Comparison of ENCODE assay signal across 27 mouse cellular contexts in genomic region chr9:78474270-78474669, GRCm38 (mm10). TPM values are rescaled to one million over a fixed set of nuclear protein-coding genes. Genes with fewer than 3 reads are reported as not detected.
DNase-seq lines count a peak whose midpoint lies in the region; ATAC-seq and TF ChIP-seq lines count a peak whose summit lies in the region.
"Had no signal": no experiment of that assay in that cellular context is flagged by ENCODE, and none has a peak within 500 bp of the region (broad histone marks: within the 10 kb centered on the region; RNA-seq: fewer than 3 reads in every experiment).

No protein-coding gene starts in this region.

- peaks cover 52% of the 10 kb centered on the region for H3K36me3 ChIP-seq in myocyte (ENCODE audit: control insufficient read depth, insufficient read depth)
- H3K36me3 ChIP-seq in hindbrain, postnatal 0 days (ENCODE audit: insufficient read depth, low read length), result peaks cover 34% of the 10 kb centered on the region

- 80% methylated on average over 2 of the region's 2 CpGs for WGBS in hindbrain, postnatal 0 days

- H3ac ChIP-seq in myocyte (ENCODE audit: control insufficient read depth, insufficient read length), result no peak overlapping the region

- no peaks in the 10 kb centered on the region for H3K9me3 ChIP-seq in hindbrain, postnatal 0 days (ENCODE audit: low read length)
- H3K9me3 ChIP-seq: hindbrain, embryonic 10.5 days; hindbrain, embryonic 15.5 days; limb, embryonic 12.5 days; megakaryocyte, embryonic 14.5 days; midbrain, embryonic 13.5 days; neural tube, embryonic 15.5 days; stomach, embryonic 15.5 days had no signal

- H3K27ac ChIP-seq in hindbrain, postnatal 0 days, result no peak overlapping the region
- H3K27ac ChIP-seq: gastrocnemius, adult 2 months; hindbrain, embryonic 10.5 days; hindbrain, embryonic 15.5 days; kidney, postnatal 0 days; midbrain, embryonic 13.5 days; neural tube, embryonic 15.5 days; stomach, embryonic 15.5 days had no signal

- no peak overlapping the region for H3K9ac ChIP-seq in hindbrain, postnatal 0 days (replicated peaks; ENCODE audit: low read length)
- H3K9ac ChIP-seq: hindbrain, embryonic 15.5 days; limb, embryonic 12.5 days; liver, postnatal 0 days; midbrain, embryonic 13.5 days; neural tube, embryonic 15.5 days; stomach, embryonic 15.5 days had no signal

- TF ChIP-seq POLR2A in myocyte (IDR thresholded peaks at IDR 0.05; ENCODE audit: insufficient read length, low read depth), result no peak

- H3K4me3 ChIP-seq in myocyte, result no peak overlapping the region
- no peak overlapping the region for H3K4me3 ChIP-seq in hindbrain, postnatal 0 days (ENCODE audit: low read length)
- H3K4me3 ChIP-seq: gastrocnemius, adult 2 months; hindbrain, embryonic 10.5 days; hindbrain, embryonic 15.5 days; limb, embryonic 12.5 days; megakaryocyte, embryonic 14.5 days; midbrain, embryonic 13.5 days; neural tube, embryonic 15.5 days; stomach, embryonic 15.5 days had no signal

- no peak overlapping the region for H3K4me2 ChIP-seq in myocyte (ENCODE audit: low read depth)
- no peak overlapping the region for H3K4me2 ChIP-seq in hindbrain, postnatal 0 days (ENCODE audit: low read depth, low read length)
- H3K4me2 ChIP-seq: hindbrain, embryonic 15.5 days; limb, embryonic 12.5 days; midbrain, embryonic 13.5 days; neural tube, embryonic 15.5 days; stomach, embryonic 15.5 days had no signal

- DNase-seq in 3134 (ENCODE audit: extremely low read depth, insufficient read length, low spot score), result peak; percentile 11
- peak; percentile 18 for DNase-seq in 3T3-L1 (ENCODE audit: low read depth, low spot score)
- peak; percentile 78 for DNase-seq in R1 (ENCODE audit: low read depth, low spot score)
- no peak for DNase-seq in ovary, adult 18-20 months (ENCODE audit: low spot score)
- DNase-seq in hindbrain, postnatal 0 days (ENCODE audit: low spot score), result no peak
- DNase-seq: adrenal gland, postnatal 14 days; cerebellum, adult 11 months; cerebellum, adult 9-10 months; cerebellum, postnatal 36 days; gastrocnemius, adult 2 months; gastrocnemius, postnatal 36 days; heart, postnatal 14 days; kidney, adult 18-20 months; kidney, postnatal 4 days; liver, postnatal 0 days; lung, postnatal 4 days had no signal

- no peak for TF ChIP-seq CTCF in hindbrain, postnatal 0 days (IDR thresholded peaks at IDR 0.05; ENCODE audit: low read depth)

- no peaks in the 10 kb centered on the region for H3K27me3 ChIP-seq in myocyte (ENCODE audit: control insufficient read depth, insufficient read depth, insufficient read length)
- H3K27me3 ChIP-seq in hindbrain, postnatal 0 days (ENCODE audit: insufficient read depth, low read length), result no peaks in the 10 kb centered on the region
- H3K27me3 ChIP-seq: hindbrain, embryonic 15.5 days; limb, embryonic 12.5 days; megakaryocyte, embryonic 14.5 days; midbrain, embryonic 13.5 days; neural tube, embryonic 15.5 days; stomach, embryonic 15.5 days had no signal

- H3K79me2 ChIP-seq in myocyte (ENCODE audit: control insufficient read depth, insufficient read depth), result peaks cover 12% of the 10 kb centered on the region

- no peak for ATAC-seq in hindbrain, postnatal 0 days
- ATAC-seq: forebrain, embryonic 14.5 days; liver, postnatal 0 days; midbrain, embryonic 13.5 days had no signal

- H3K4me1 ChIP-seq in hindbrain, postnatal 0 days (ENCODE audit: insufficient read depth, low read length), result no peaks in the 10 kb centered on the region
- H3K4me1 ChIP-seq: stomach, embryonic 15.5 days had no signal

TF ChIP-seq in myocyte, 11 proteins besides CTCF, POLR2A, EP300 and RAD21:
- no peak for TF ChIP-seq TCF3 (IDR thresholded peaks at IDR 0.05; ENCODE audit: insufficient read length, low read depth)
- no peak for TF ChIP-seq MYOD1 (IDR thresholded peaks at IDR 0.05; ENCODE audit: control insufficient read depth in 1 of 3, insufficient read length in 2 of 3, low read depth in 2 of 3)
- TF ChIP-seq MYOG (IDR thresholded peaks at IDR 0.05; ENCODE audit: control insufficient read depth in 1 of 3, insufficient read depth in 1 of 3, insufficient read length in 2 of 3, low read depth in 2 of 3), result no peak
- TF ChIP-seq MAX (IDR thresholded peaks at IDR 0.05; ENCODE audit: low read depth), result no peak
- no peak for TF ChIP-seq REST (IDR thresholded peaks at IDR 0.05; ENCODE audit: insufficient read depth, insufficient read length)
- no peak for TF ChIP-seq USF1 (IDR thresholded peaks at IDR 0.05; ENCODE audit: low read depth)
- TF ChIP-seq POLR2AphosphoS2 (IDR thresholded peaks at IDR 0.05; ENCODE audit: insufficient read length, low read depth), result peak; percentile 58
- no peak for TF ChIP-seq CEBPB (IDR thresholded peaks at IDR 0.05; ENCODE audit: insufficient read depth, poor library complexity, severe bottlenecking)
TF ChIP-seq in myocyte: peak in this region for 1.

RNA-seq across cellular contexts. Expression of gene Eef1a1, which starts 14.7 kb away (rescaled TPM):
- 8,203 TPM for polyA plus RNA-seq in myocyte (2012; fragmentation: generic; extraction: Trizol)
- 5,514 and 5,628 TPM in 2 replicates for total RNA-seq in hindbrain, postnatal 0 days (2014; rRNA removed)
- 2,472 and 2,549 TPM in 2 replicates for polyA plus RNA-seq in hindbrain, postnatal 0 days (2015; fragmentation: Nextera tagmentation; extraction: Ambion mirVana)

RNA-seq across cellular contexts. Expression of gene Gm17324, which starts 25.7 kb away (rescaled TPM):
- polyA plus RNA-seq in myocyte (2012; fragmentation: generic; extraction: Trizol), result 0.13 TPM
- 2.5 TPM in 1 of 2 replicates, not detected in the other for total RNA-seq in hindbrain, postnatal 0 days (2014; rRNA removed)
- 2.3 and 3.4 TPM in 2 replicates for polyA plus RNA-seq in hindbrain, postnatal 0 days (2015; fragmentation: Nextera tagmentation; extraction: Ambion mirVana)
- total RNA-seq: adrenal gland, postnatal 14 days; gastrocnemius, adult 2 months; gastrocnemius, postnatal 36 days; heart, postnatal 14 days had no signal
- polyA plus RNA-seq: intestine, embryonic 14.5 days had no signal

RNA-seq across cellular contexts. Expression of gene Mto1, which starts 26.3 kb away (rescaled TPM):
- polyA plus RNA-seq in myocyte (2012; fragmentation: generic; extraction: Trizol), result 10.8 TPM
- 25.7 and 36.3 TPM in 2 replicates for total RNA-seq in hindbrain, postnatal 0 days (2014; rRNA removed)
- 20.9 and 22.0 TPM in 2 replicates for polyA plus RNA-seq in hindbrain, postnatal 0 days (2015; fragmentation: Nextera tagmentation; extraction: Ambion mirVana)

RNA-seq across cellular contexts. Expression of gene Cgas, which starts 31.2 kb away (rescaled TPM):
- polyA plus RNA-seq in myocyte (2012; fragmentation: generic; extraction: Trizol), result 0.56 TPM
- 0.61 and 0.63 TPM in 2 replicates for total RNA-seq in hindbrain, postnatal 0 days (2014; rRNA removed)
- 0.71 and 0.88 TPM in 2 replicates for polyA plus RNA-seq in hindbrain, postnatal 0 days (2015; fragmentation: Nextera tagmentation; extraction: Ambion mirVana)

Comparison
In these comparisons a context has a peak if more than half of its experiments do, and no peak if none do; other contexts are left out.
1. DNase-seq: peak in 3134 (single experiment), 3T3-L1 (single experiment) and R1 (single experiment); none in ovary, adult 18-20 months (single experiment) and hindbrain, postnatal 0 days (single experiment).